Mouse (Mus musculus) liver, postnatal 0 days (tissue): Measurements from ENCODE around the gene Rasa2.

Experiments
- CTCF ChIP-seq: sonication (generic); IDR thresholded peaks from 2 replicates; pipeline ENCODE4 v1.5.1; 2016; ENCODE audit warnings: antibody characterized with exemption, low read depth
- EP300 ChIP-seq: IDR thresholded peaks from 2 replicates; pipeline ENCODE4 v1.6.1; 2016; ENCODE audit warnings: antibody characterized with exemption, low read depth, mild to moderate bottlenecking

DNA sequence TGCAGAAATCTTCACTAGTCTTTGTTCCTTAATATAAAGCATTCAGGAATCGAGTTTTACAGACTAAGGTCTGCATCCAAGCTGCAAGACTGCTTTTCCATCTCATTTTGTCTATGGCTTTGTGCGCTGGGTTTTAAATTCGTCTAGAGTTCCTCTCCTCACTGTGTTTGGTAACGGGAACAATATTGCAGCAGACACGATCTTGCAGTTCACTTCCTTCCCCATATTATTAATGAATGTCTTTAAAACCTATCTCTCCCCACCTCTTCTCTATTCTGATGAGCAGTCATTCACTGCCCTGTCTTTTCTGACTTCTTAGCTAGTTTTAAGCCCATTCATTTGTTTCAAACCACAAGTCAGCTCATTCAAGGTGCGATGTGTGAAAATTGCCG is 5.7 kb upstream of the Rasa2 start:
- TF ChIP-seq EP300 (no peak), CTCF (no peak)
